Mouse (Mus musculus): ENCODE measurements around the gene Gm42878. TPM values are rescaled to one million over a fixed set of nuclear protein-coding genes. Genes with fewer than 3 reads are reported as not detected.

Gene Gm42878
- polyA plus RNA-seq, 1 experiment from 2014 or later, result not detected

DNA sequence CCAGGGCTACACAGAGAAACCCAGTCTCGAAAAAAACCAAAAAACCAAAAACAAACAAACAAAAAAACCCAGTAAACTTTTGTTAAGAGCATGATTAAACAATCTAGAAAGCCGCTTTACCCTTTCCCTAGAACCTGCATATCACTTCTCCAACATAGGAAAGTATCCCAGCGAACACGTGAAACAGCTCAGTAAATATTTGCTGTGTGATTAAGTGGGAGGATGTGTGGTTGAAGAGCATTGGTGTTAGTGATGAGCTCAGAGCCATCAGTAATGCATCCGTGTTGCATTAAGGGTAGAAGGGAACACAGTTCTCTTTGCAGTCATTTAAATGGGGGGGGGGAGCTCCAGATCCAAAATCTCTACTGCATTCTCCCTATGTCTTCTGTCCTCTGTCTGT, 60.5 kb downstream of the Gm42878 start:
- DNase-seq (no peak), ATAC-seq (ENCODE audit: low FRiP score, low TSS enrichment) (no peak)
- no peak overlapping the region for H3K4me2 ChIP-seq (ENCODE audit: low read length)
- H3K27ac ChIP-seq (replicated peaks; ENCODE audit: low read depth, low read length), result no peak overlapping the region
- no peaks in the 10 kb centered on the region for H3K4me1 ChIP-seq (ENCODE audit: control insufficient read depth, insufficient read depth, low read length)
- no peaks in the 10 kb centered on the region for H3K36me3 ChIP-seq (ENCODE audit: control insufficient read depth, insufficient read depth, low read length)
- no peaks in the 10 kb centered on the region for H3K27me3 ChIP-seq (ENCODE audit: control insufficient read depth, insufficient read depth, low read length)
- H3K4me3 ChIP-seq (replicated peaks; ENCODE audit: low read depth, low read length), result no peak overlapping the region
- no peaks in the 10 kb centered on the region for H3K9me3 ChIP-seq (ENCODE audit: control insufficient read depth, low read length)
- 81% methylated on average over 5 of the region's 5 CpGs for WGBS
- no peak overlapping the region for H3K9ac ChIP-seq (replicated peaks; ENCODE audit: low read length)

DNA sequence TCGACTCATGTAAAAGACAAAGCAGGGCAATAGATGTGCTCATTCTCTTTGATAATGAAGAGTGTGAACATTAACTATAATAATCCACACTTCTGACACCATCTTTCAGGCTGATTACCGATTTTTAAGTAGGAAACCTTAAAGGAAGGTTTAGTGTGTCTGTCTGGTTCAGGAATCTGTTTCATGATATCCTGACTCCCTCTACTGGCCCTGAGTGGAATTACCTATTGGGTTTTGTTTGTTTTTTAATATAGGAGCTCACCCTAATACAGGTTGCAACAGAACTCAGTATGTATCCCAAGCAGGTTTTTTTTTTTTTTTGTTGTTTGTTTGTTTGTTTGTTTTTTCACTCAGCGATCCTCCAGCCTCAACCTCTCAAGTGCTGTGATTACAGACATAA, 67.6 kb downstream of the Gm42878 start:
- Histone ChIP-seq H3K27ac (replicated peaks; ENCODE audit: low read depth, low read length) (no peak overlapping the region), H3K4me3 (replicated peaks; ENCODE audit: low read depth, low read length) (no peak overlapping the region), H3K4me2 (ENCODE audit: low read length) (no peak overlapping the region), H3K4me1 (ENCODE audit: control insufficient read depth, insufficient read depth, low read length) (no peaks in the 10 kb centered on the region), H3K36me3 (ENCODE audit: control insufficient read depth, insufficient read depth, low read length) (no peaks in the 10 kb centered on the region), H3K27me3 (ENCODE audit: control insufficient read depth, insufficient read depth, low read length) (no peaks in the 10 kb centered on the region), H3K9ac (replicated peaks; ENCODE audit: low read length) (no peak overlapping the region), H3K9me3 (ENCODE audit: control insufficient read depth, low read length) (no peaks in the 10 kb centered on the region)
- DNase-seq (peak; percentile 92), ATAC-seq (ENCODE audit: low FRiP score, low TSS enrichment) (no peak)
- WGBS, result 34% methylated on average over 3 of the region's 3 CpGs

DNA sequence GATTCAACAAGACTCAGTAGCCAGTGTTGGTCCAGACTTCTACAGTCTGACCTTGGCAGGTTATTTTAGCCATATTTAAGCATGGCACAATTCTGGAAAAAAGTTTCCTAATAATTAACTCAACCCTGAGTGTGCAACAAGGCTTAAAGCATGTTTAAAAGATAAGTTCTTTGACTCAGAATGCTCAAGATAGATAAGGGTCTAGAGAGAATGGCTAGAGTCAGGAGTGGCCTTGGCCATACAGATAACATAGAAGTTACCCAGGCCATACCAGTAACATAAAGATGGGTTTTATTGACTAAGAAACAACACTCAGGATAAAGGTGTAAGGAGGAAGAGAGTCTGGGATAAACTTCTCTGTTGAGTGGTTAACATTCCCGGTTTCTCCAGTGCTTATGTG, 69.2 kb downstream of the Gm42878 start:
- WGBS, result 88% methylated on average over 1 of the region's 1 CpGs
- H3K27me3 ChIP-seq (ENCODE audit: control insufficient read depth, insufficient read depth, low read length), result no peaks in the 10 kb centered on the region
- no peaks in the 10 kb centered on the region for H3K9me3 ChIP-seq (ENCODE audit: control insufficient read depth, low read length)
- no peak overlapping the region for H3K9ac ChIP-seq (replicated peaks; ENCODE audit: low read length)
- DNase-seq, result no peak
- H3K4me3 ChIP-seq (replicated peaks; ENCODE audit: low read depth, low read length), result no peak overlapping the region
- no peaks in the 10 kb centered on the region for H3K36me3 ChIP-seq (ENCODE audit: control insufficient read depth, insufficient read depth, low read length)
- no peak for ATAC-seq (ENCODE audit: low FRiP score, low TSS enrichment)
- H3K4me2 ChIP-seq (ENCODE audit: low read length), result no peak overlapping the region
- no peaks in the 10 kb centered on the region for H3K4me1 ChIP-seq (ENCODE audit: control insufficient read depth, insufficient read depth, low read length)
- no peak overlapping the region for H3K27ac ChIP-seq (replicated peaks; ENCODE audit: low read depth, low read length)

DNA sequence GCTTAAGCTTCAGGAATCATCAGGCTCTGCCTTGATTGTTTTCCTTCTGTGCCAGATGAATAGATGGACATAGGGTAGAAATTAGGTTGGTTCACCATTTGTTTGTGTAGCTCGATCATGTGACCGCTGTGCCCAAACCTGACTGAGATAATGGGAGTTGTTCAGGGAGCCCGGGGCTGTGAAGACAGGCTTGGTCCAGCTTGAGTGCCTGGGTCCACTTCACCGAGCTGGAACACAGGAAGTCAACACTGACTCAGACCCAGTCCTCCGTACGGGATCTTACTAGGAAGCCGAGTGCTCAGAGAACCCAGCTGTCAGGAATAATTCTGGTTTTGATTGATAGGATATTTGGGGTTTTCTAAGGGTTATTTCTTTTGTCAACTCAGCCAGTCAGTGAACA, 70.7 kb downstream of the Gm42878 start:
- WGBS, result 70% methylated on average over 7 of the region's 7 CpGs
- no peak for ATAC-seq (ENCODE audit: low FRiP score, low TSS enrichment)
- Histone ChIP-seq H3K9ac (replicated peaks; ENCODE audit: low read length) (no peak overlapping the region), H3K36me3 (ENCODE audit: control insufficient read depth, insufficient read depth, low read length) (no peaks in the 10 kb centered on the region), H3K4me3 (replicated peaks; ENCODE audit: low read depth, low read length) (no peak overlapping the region), H3K27me3 (ENCODE audit: control insufficient read depth, insufficient read depth, low read length) (no peaks in the 10 kb centered on the region), H3K27ac (replicated peaks; ENCODE audit: low read depth, low read length) (no peak overlapping the region), H3K9me3 (ENCODE audit: control insufficient read depth, low read length) (no peaks in the 10 kb centered on the region), H3K4me1 (ENCODE audit: control insufficient read depth, insufficient read depth, low read length) (no peaks in the 10 kb centered on the region), H3K4me2 (ENCODE audit: low read length) (no peak overlapping the region)
- DNase-seq, result no peak

DNA sequence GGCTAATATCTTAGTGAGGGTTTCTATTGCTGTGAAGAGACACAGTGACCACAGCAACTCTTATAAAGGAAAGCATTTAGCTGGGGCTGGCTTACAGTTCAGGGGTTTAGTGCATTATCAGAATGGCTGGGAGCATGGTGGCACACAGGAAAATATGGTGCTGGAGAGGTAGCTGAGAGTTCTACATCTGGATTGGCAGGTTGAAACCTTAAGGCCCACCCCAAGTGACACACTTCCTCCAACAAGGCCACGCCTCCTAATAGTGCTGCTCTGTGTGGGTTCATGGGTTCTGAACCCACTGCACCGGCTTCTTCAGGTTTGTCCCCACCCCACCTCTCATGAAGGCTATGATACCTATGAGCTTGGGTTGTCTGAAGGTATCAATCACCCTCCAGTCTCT, 72.9 kb downstream of the Gm42878 start:
- Histone ChIP-seq H3K9ac (replicated peaks; ENCODE audit: low read length) (no peak overlapping the region), H3K4me1 (ENCODE audit: control insufficient read depth, insufficient read depth, low read length) (no peaks in the 10 kb centered on the region), H3K27me3 (ENCODE audit: control insufficient read depth, insufficient read depth, low read length) (no peaks in the 10 kb centered on the region), H3K27ac (replicated peaks; ENCODE audit: low read depth, low read length) (no peak overlapping the region), H3K36me3 (ENCODE audit: control insufficient read depth, insufficient read depth, low read length) (no peaks in the 10 kb centered on the region), H3K4me3 (replicated peaks; ENCODE audit: low read depth, low read length) (no peak overlapping the region), H3K9me3 (ENCODE audit: control insufficient read depth, low read length) (no peaks in the 10 kb centered on the region), H3K4me2 (ENCODE audit: low read length) (no peak overlapping the region)
- DNase-seq (no peak), ATAC-seq (ENCODE audit: low FRiP score, low TSS enrichment) (no peak)
- 93% methylated on average over 2 of the region's 2 CpGs for WGBS

DNA sequence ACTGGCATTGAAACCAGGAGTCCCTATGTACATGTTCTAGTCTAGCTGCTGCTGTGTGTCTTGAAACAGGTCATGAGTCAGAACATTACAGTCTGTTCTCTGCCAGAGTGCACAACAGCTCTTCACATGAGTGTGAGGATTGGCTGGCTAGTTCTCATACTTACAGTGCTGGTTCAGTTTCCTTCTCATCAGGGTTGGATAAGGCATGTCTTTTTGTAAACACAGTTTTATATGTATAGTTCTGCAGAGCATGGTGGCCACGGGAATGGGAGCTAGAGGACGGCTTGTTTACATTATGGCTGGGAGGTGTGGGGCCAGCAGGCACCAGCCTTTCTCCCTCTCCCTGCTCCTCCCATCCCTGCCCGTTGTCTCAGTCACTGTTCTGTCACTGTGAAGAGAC, 75.7 kb downstream of the Gm42878 start:
- Histone ChIP-seq H3K9ac (replicated peaks; ENCODE audit: low read length) (no peak overlapping the region), H3K36me3 (ENCODE audit: control insufficient read depth, insufficient read depth, low read length) (no peaks in the 10 kb centered on the region), H3K4me3 (replicated peaks; ENCODE audit: low read depth, low read length) (no peak overlapping the region), H3K27me3 (ENCODE audit: control insufficient read depth, insufficient read depth, low read length) (no peaks in the 10 kb centered on the region), H3K4me1 (ENCODE audit: control insufficient read depth, insufficient read depth, low read length) (no peaks in the 10 kb centered on the region), H3K4me2 (ENCODE audit: low read length) (no peak overlapping the region), H3K27ac (replicated peaks; ENCODE audit: low read depth, low read length) (no peak overlapping the region), H3K9me3 (ENCODE audit: control insufficient read depth, low read length) (no peaks in the 10 kb centered on the region)
- 58% methylated on average over 3 of the region's 3 CpGs for whole genome bisulfite sequencing
- no peak for DNase-seq
- ATAC-seq (ENCODE audit: low FRiP score, low TSS enrichment), result no peak

Other genes starting within 250 kb of the Gm42878 start
- gene Trafd1, start 159.8 kb downstream of the Gm42878 start, polyA plus RNA-seq (2014; fragmentation: Nextera tagmentation; extraction: Ambion mirVana), result 137 and 146 TPM in 2 replicates
- gene Naa25, start 147.5 kb downstream of the Gm42878 start, polyA plus RNA-seq (2014; fragmentation: Nextera tagmentation; extraction: Ambion mirVana), result 42.9 and 60.7 TPM in 2 replicates
- 1.7 and 2.0 TPM in 2 replicates for gene Tmem116, start 93.6 kb downstream of the Gm42878 start, polyA plus RNA-seq (2014; fragmentation: Nextera tagmentation; extraction: Ambion mirVana)
- 129 and 151 TPM in 2 replicates for gene Erp29, start 93.0 kb downstream of the Gm42878 start, polyA plus RNA-seq (2014; fragmentation: Nextera tagmentation; extraction: Ambion mirVana)
- gene Adam1b, start 42.0 kb downstream of the Gm42878 start, polyA plus RNA-seq (2014; fragmentation: Nextera tagmentation; extraction: Ambion mirVana), result 0.08 TPM in 1 of 2 replicates, not detected in the other
- 6.8 and 6.9 TPM in 2 replicates for gene Adam1a, start within 50 bp of the Gm42878 start, polyA plus RNA-seq (2014; fragmentation: Nextera tagmentation; extraction: Ambion mirVana)
- gene Mapkapk5, start 423 bp upstream of the Gm42878 start, polyA plus RNA-seq (2014; fragmentation: Nextera tagmentation; extraction: Ambion mirVana), result 58.3 and 68.8 TPM in 2 replicates
- gene Aldh2, start 48.3 kb upstream of the Gm42878 start, polyA plus RNA-seq (2014; fragmentation: Nextera tagmentation; extraction: Ambion mirVana), result 41.8 and 64.1 TPM in 2 replicates
- 1.2 and 1.7 TPM in 2 replicates for gene Acad12, start 73.5 kb upstream of the Gm42878 start, polyA plus RNA-seq (2014; fragmentation: Nextera tagmentation; extraction: Ambion mirVana)
- gene Acad10, start 115.0 kb upstream of the Gm42878 start, polyA plus RNA-seq (2014; fragmentation: Nextera tagmentation; extraction: Ambion mirVana), result 1.4 and 2.4 TPM in 2 replicates
- gene Brap, start 115.1 kb upstream of the Gm42878 start, polyA plus RNA-seq (2014; fragmentation: Nextera tagmentation; extraction: Ambion mirVana), result 39.1 and 47.6 TPM in 2 replicates
- gene Atxn2, start 165.9 kb upstream of the Gm42878 start, polyA plus RNA-seq (2014; fragmentation: Nextera tagmentation; extraction: Ambion mirVana), result 85.3 and 92.2 TPM in 2 replicates